Mouse (Mus musculus) lung, postnatal 0 days (tissue): ENCODE results near the gene Acsm5.

Experiments
- CTCF ChIP-seq: IDR thresholded peaks from 2 replicates; pipeline ENCODE4 v1.5.1; 2016; ENCODE audit warnings: antibody characterized with exemption, mild to moderate bottlenecking
- EP300 ChIP-seq: IDR thresholded peaks from 2 replicates; pipeline ENCODE4 v1.6.1; 2016; ENCODE audit warnings: antibody characterized with exemption, mild to moderate bottlenecking, control low read depth

GRCm38 (mm10) chr7:119519163-119519562, at the start of gene Acsm5:
- TF ChIP-seq CTCF (no peak), EP300 (no peak)
